9 mouse cellular contexts compared by ENCODE assay signal in genomic region chr5:114474741-114475491, GRCm38 (mm10). TPM values are rescaled to one million over a fixed set of nuclear protein-coding genes. Genes with fewer than 3 reads are reported as not detected.
A peak's percentile ranks its signal among the peaks of the same experiment; 100 is the strongest.
DNase-seq lines count a peak whose midpoint lies in the region; ATAC-seq and TF ChIP-seq lines count a peak whose summit lies in the region.
"Had no signal": no experiment of that assay in that cellular context is flagged by ENCODE, and none has a peak within 500 bp of the region (broad histone marks: within the 10 kb centered on the region; RNA-seq: fewer than 3 reads in every experiment).

No protein-coding gene starts in this region.

- H3K9ac ChIP-seq in hindbrain, embryonic 15.5 days: no peak overlapping the region
- peak overlapping the region; percentile 27; the same call in 1 of the 2 replicates for H3K9ac ChIP-seq in midbrain, embryonic 11.5 days (ENCODE audit: low read length)
- H3K9ac ChIP-seq: liver, embryonic 14.5 days had no signal

- TF ChIP-seq CTCF in cerebellum, adult 2 months (IDR thresholded peaks at IDR 0.05; ENCODE audit: borderline replicate concordance, insufficient read depth, low read depth, low read length): no peak

- H3K27ac ChIP-seq in hindbrain, embryonic 15.5 days (replicated peaks): no peak overlapping the region
- H3K27ac ChIP-seq in midbrain, embryonic 11.5 days (ENCODE audit: low read depth, low read length): no peak overlapping the region
- no peak overlapping the region for H3K27ac ChIP-seq in cerebellum, adult 2 months (ENCODE audit: insufficient read depth, low read length)
- H3K27ac ChIP-seq: liver, embryonic 14.5 days had no signal

- ATAC-seq in hindbrain, embryonic 15.5 days (ENCODE audit: low FRiP score, low read depth): no peak
- ATAC-seq in midbrain, embryonic 11.5 days (ENCODE audit: low FRiP score): no peak
- no peak for ATAC-seq in cerebellum, adult (ENCODE audit: insufficient number of reproducible peaks, low FRiP score, low TSS enrichment)

- no peak overlapping the region for H3K4me3 ChIP-seq in hindbrain, embryonic 15.5 days
- H3K4me3 ChIP-seq in midbrain, embryonic 11.5 days (ENCODE audit: low read depth, low read length): no peak overlapping the region
- H3K4me3 ChIP-seq in cerebellum, adult 2 months (replicated peaks; ENCODE audit: insufficient read depth, low read depth, low read length): no peak overlapping the region

- 30% methylated on average over 35 of the region's 35 CpGs for WGBS in hindbrain, embryonic 15.5 days
- 65% methylated on average over 35 of the region's 35 CpGs for WGBS in midbrain, embryonic 11.5 days
- 20% methylated on average over 35 of the region's 35 CpGs for WGBS in cerebellum, adult 2 months

- peak; percentile 42 for DNase-seq in layer of hippocampus, adult 11-12 months (ENCODE audit: low spot score)
- DNase-seq in layer of hippocampus, postnatal 10 days (ENCODE audit: low spot score in 2 of 2): no peak
- peak; percentile 33 for DNase-seq in embryo, embryonic 11 days
- DNase-seq in midbrain, embryonic 11.5 days (ENCODE audit: low spot score, missing footprints): peak; percentile 79
- DNase-seq in cerebellum, adult 2 months: no peak
- DNase-seq in thymus, postnatal 14 days: no peak

- TF ChIP-seq POLR2A in cerebellum, adult 2 months (IDR thresholded peaks at IDR 0.05; ENCODE audit: borderline replicate concordance, insufficient read depth, low read length): no peak

- H3K9me3 ChIP-seq in hindbrain, embryonic 15.5 days: no peaks in the 10 kb centered on the region
- no peaks in the 10 kb centered on the region; the same call in 1 of the 2 replicates for H3K9me3 ChIP-seq in midbrain, embryonic 11.5 days (ENCODE audit: control insufficient read depth, low read length)

- H3K27me3 ChIP-seq in hindbrain, embryonic 15.5 days: no peaks in the 10 kb centered on the region
- H3K27me3 ChIP-seq in midbrain, embryonic 11.5 days (ENCODE audit: control insufficient read depth, insufficient read depth, low read length): no peaks in the 10 kb centered on the region; the same call in 1 of the 2 replicates
- H3K27me3 ChIP-seq in cerebellum, adult 2 months (ENCODE audit: control insufficient read depth, insufficient read depth, low read length): no peaks in the 10 kb centered on the region

- H3K36me3 ChIP-seq in hindbrain, embryonic 15.5 days: no peaks in the 10 kb centered on the region
- no peaks in the 10 kb centered on the region for H3K36me3 ChIP-seq in midbrain, embryonic 11.5 days (ENCODE audit: control insufficient read depth, insufficient read depth, low read length)

- peak overlapping the region; percentile 22 for H3K4me2 ChIP-seq in hindbrain, embryonic 15.5 days
- H3K4me2 ChIP-seq in midbrain, embryonic 11.5 days: no peak overlapping the region

- peaks cover 32% of the 10 kb centered on the region for H3K4me1 ChIP-seq in hindbrain, embryonic 15.5 days (replicated peaks)
- H3K4me1 ChIP-seq in midbrain, embryonic 11.5 days (ENCODE audit: control insufficient read depth, insufficient read depth, low read length): peaks cover 3% of the 10 kb centered on the region
- no peaks in the 10 kb centered on the region; the same call in 1 of the 2 replicates for H3K4me1 ChIP-seq in cerebellum, adult 2 months (ENCODE audit: control insufficient read depth, insufficient read depth, low read length)

RNA-seq across cellular contexts. Expression of gene Mvk, which starts 30.8 kb away (rescaled TPM):
- total RNA-seq in layer of hippocampus, postnatal 10 days (2021): 10 to 100 TPM; 52.6 to 54.6 TPM
- polyA plus RNA-seq in hindbrain, embryonic 15.5 days (2015; fragmentation: Nextera tagmentation; extraction: Ambion mirVana): 74.6 and 78.0 TPM in 2 replicates
- 62.5 and 63.3 TPM in 2 replicates for polyA plus RNA-seq in midbrain, embryonic 11.5 days (2014; fragmentation: Nextera tagmentation; extraction: Ambion mirVana)
- 37.1 and 38.8 TPM in 2 replicates for polyA plus RNA-seq in cerebellum, adult 2 months (2012; rRNA removed)

RNA-seq across cellular contexts. Expression of gene Mmab, which starts 31.1 kb away (rescaled TPM):
- total RNA-seq in layer of hippocampus, postnatal 10 days (2021): 10 to 100 TPM; 22.0 to 24.4 TPM
- polyA plus RNA-seq in hindbrain, embryonic 15.5 days (2015; fragmentation: Nextera tagmentation; extraction: Ambion mirVana): 34.2 and 36.3 TPM in 2 replicates
- polyA plus RNA-seq in midbrain, embryonic 11.5 days (2014; fragmentation: Nextera tagmentation; extraction: Ambion mirVana): 22.3 and 23.7 TPM in 2 replicates
- polyA plus RNA-seq in cerebellum, adult 2 months (2012; rRNA removed): 16.9 and 19.2 TPM in 2 replicates

Comparison
In these comparisons a context has a peak if more than half of its experiments do, and no peak if none do; other contexts are left out.
1. DNase-seq: peak in layer of hippocampus, adult 11-12 months (single experiment), embryo, embryonic 11 days (single experiment) and midbrain, embryonic 11.5 days (single experiment); none in layer of hippocampus, postnatal 10 days (0 of 2), cerebellum, adult 2 months (0 of 2) and thymus, postnatal 14 days (single experiment).